Mouse (Mus musculus): ENCODE data around the gene Armcx4.
A peak's percentile ranks its signal among the peaks of the same experiment; 100 is the strongest.

DNA sequence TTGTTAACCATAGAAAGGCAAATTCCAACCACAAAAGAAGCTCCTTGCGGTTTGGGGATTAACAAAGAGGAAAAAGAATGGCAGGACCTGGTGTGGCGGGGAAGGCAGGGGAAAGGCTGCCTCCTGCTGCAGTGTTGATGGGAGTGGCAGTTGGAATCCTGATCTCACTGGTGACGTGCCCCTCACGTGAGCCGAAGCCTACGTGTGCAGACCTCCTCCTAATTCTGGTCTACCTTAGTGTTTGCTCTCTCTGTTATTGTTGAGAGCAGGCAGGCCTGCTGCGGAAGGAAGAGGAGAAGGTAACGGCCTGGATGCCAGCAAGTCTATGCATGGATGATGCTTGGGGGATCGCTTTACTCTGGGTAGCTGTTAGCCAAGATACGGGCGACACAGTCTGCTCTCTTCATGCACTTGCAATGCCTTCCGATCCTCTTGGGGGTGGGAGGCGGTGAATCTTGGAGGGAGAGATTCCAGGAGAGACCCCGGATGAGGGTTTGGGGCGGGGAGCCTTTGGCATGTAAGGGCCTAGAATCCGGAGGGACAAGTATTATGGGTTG lies 31.5 kb downstream of the Armcx4 start, which contains the start of gene Armcx1:
- no peak for TF ChIP-seq MAX (IDR thresholded peaks at IDR 0.05; ENCODE audit: low read depth)
- peak; percentile 45 for TF ChIP-seq POLR2AphosphoS2 (IDR thresholded peaks at IDR 0.05; ENCODE audit: insufficient read length, low read depth)
- TF ChIP-seq POLR2A (IDR thresholded peaks at IDR 0.05; ENCODE audit: insufficient read length, low read depth), result peak; percentile 53
- TF ChIP-seq TCF12 (IDR thresholded peaks at IDR 0.05; ENCODE audit: insufficient read depth, poor library complexity, severe bottlenecking), result no peak
- no peak for TF ChIP-seq CEBPB (IDR thresholded peaks at IDR 0.05; ENCODE audit: insufficient read depth, poor library complexity, severe bottlenecking)
- TF ChIP-seq MYOG (IDR thresholded peaks at IDR 0.05; ENCODE audit: control insufficient read depth in 1 of 3, insufficient read depth in 1 of 3, insufficient read length in 2 of 3, low read depth in 2 of 3), result peak in 1 of 3 experiments; percentile 41
- peak in 1 of 3 experiments; percentile 57 for TF ChIP-seq MYOD1 (IDR thresholded peaks at IDR 0.05; ENCODE audit: control insufficient read depth in 1 of 3, insufficient read length in 2 of 3, low read depth in 2 of 3)
- TF ChIP-seq USF1 (IDR thresholded peaks at IDR 0.05; ENCODE audit: low read depth), result peak; percentile 76

Data from myocyte (in vitro differentiated cells).